Mouse (Mus musculus) cerebellum, adult 9-10 months (tissue): ENCODE results near the gene Wdr59.

ENCODE experiments used
- DNase-seq: peaks from one replicate; pipeline ENCODE4 v3.0.0; 2022

The Wdr59 gene

DNA sequence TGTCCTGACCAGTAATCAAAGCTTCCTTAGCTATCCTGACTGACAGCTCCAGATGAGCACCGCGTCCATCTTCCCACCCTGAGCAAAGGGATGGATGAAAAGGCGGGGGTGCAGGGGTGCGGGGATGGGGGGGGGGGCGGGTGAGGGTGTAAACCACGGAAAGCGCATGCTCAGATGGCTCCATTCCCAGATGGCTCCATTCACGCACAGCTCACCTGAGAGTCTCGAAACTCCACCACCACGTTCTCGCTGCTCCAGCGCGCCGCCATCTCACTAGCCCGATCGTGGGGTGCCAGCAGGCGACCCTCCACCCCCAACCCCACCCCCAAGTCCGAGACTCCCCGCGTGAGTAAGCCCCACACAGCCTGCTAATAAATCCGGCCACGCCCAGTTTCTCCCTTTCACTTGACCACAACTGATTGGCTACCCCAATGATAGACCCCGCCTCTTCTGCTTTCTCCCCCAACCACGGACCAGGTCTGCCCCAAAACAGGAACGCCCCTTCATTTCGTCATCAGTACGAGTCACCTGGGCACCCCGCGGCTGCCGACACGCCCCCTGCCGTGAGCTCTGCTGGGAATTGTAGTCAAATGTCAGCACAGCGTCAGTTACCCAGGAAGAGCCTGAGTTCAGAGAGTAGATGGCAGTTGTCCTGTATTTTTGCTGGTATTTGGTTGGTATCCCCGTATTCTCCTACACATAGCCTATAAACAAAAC is at the start of gene Wdr59:
Gene Wdr59, minus strand, starts transcription at position 380 of the 717 bp plus-strand sequence.
- DNase-seq = peak; percentile 100

DNA sequence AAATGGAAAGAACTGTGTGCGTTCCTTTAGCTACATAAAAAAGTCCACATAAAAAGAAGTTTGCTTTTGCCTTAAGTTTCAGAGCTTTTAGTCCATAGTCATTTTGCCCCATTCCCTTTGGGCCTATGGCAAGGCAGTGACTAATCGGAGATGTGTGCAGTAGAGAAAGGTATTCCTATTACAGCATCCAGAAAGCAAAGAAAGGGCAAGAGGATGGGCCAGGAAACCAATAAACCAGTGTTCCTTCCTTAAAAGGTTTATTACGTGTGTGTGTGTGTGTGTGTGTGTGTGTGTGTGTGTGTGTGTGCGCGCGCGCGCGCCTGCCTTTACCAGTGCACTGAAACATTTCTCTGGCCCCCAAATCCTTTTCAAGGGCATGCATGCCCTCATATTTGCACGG is 49.8 kb upstream of the Wdr59 start:
- no peak for DNase-seq

DNA sequence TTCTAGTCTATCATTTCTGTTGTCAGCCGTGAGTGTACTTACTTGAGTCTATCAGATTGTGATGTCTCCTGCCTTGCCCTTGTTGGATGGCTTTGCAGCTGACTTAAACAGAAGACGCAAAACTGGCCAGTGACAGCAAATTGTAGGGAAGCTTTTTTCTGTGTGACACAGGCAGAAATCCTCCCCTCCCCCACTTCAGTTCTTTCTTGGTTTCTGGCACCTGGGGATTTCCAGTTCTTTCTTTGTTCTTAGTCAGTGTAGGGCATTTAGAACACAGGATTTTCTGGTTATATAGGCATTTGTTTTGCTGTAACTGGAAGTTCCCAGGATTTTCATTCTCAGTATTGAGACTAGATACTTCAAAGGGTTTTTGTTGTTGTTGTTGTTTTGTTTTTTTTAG is 48.5 kb upstream of the Wdr59 start:
- no peak for DNase-seq

DNA sequence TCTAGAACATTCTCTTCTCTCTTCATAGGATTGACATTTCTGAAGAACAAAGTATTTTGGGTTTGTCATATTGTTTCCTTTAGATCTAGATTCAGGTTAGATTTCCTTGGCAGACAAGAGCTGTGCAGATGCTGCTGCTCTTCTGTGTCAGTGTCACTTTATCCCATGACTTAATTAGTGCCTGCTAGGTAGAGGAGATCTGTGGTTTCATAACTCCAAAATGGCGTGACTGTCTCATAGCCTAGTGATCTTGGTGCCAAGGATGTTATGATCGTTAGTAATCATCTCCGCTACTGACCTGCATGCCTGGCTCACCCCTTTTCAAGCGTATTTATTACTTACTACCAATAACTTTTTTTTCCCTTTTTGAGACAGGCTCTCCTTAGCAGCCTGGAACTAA is 48.0 kb upstream of the Wdr59 start:
- DNase-seq = no peak

DNA sequence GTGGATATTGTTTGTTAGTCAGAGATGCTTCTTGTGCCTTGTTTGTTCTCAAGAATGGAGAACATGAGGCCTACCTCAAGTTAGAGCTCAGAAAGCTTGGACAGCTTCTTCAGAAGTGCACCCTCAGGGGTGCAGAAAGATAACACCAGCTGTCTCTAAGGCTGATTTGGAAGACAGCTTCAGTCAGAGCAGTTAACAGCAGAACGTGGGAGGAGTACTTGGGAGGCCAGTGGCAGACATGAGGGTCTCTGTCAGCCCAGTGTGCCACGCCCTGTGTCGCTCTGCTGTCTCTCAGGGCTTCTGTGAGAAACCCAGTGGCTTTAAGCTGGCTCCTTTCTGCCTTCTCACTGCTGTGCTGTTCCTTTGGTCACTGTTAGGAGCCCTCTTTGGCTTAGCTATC is 46.1 kb upstream of the Wdr59 start:
- DNase-seq = no peak

DNA sequence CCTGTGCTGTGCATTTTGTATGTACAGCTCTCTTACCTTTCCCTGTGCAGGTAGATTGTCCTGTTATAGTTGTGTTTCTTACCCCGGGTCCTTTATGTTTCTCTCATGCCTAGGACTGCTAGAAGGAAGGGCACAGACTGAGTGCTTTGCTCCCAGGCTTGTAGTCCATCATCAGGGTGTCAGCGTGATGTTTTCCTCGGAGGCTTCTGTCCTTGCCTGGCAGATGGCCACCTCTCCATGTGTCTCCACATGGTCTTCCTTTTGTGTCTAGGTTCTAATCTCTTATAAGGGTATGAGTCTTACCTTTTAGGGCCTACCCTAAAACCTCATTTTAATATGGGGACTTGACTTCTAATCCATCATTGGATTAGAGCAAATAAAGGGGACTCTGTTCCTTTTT is 45.7 kb upstream of the Wdr59 start:
- peak; percentile 72 for DNase-seq

DNA sequence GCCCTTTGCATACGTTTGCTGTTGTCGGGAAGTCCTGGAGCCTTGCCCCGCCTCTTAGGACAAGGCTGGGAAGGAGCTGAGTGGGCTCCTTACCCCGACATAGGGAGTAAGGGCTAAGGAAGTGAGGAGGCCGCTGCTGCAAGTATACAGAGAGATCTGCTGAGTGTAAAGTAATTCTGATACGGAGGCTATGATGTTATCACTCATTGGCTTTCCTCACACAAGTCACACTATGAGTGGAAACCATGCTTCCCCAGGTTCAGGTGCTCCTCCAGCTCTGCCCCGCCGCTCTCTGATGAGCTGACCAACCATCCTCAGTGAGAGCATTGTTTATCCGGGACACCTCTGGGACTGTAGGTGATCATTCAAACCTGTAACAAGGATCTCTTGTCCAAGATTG is 44.4 kb upstream of the Wdr59 start:
- DNase-seq = no peak

DNA sequence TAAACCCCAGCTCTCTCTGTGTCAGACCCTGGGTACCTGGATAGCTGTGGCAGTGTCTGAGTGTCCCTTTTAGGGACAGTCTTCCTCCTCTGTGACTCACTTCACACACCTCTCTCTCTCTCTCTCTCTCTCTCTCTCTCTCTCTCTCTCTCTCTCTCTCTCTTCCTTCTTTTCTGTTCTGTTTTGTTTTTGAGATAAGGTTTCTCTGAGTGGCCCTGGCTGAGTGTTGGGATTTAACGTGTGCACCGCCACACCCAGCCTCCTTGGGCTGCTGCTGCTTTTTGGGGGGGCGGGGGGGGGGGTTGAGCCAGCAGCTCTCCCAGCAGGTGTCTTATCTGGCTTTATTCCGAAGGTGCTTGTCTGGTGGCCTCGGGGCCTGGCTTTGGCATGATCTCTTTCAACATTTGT is 43.9 kb upstream of the Wdr59 start:
- DNase-seq = no peak

DNA sequence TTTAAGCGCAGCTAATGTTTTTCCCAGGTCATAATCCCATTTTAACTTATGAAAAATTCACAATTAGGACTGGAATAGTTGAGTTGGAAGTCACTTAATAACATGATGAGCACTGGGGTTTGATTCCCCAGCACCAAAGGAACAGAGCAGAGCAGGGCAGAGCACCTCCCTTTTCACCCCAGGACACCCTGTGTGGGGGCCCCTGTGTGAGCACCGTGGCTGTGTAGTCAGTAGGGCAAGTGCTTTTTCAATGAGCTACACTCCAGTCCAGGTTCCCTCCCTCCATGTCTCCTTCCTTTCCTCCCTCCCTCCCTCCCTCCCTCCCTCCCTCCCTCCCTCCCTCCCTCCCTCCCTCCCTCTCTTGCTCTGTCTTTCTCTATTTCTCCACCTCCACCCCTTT is 42.2 kb upstream of the Wdr59 start:
- no peak for DNase-seq

DNA sequence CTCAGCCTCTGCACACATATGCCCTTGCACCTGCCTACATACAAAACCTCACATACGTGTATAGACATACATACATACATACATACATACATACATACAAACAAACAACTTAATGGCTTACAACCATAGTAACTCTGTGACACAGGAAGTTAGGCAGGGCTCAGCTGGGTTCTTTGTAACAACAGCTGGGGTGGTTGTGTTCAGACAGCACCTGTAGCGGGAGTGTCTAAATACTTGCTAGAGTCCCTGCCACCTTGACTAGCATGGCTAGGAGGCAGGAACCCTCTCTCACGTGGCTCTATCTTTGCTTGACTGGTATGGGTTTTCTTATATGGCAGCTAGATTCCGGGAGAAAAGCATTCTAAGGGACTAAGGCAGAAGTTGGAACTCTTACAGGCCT is 41.8 kb upstream of the Wdr59 start:
- no peak for DNase-seq

DNA sequence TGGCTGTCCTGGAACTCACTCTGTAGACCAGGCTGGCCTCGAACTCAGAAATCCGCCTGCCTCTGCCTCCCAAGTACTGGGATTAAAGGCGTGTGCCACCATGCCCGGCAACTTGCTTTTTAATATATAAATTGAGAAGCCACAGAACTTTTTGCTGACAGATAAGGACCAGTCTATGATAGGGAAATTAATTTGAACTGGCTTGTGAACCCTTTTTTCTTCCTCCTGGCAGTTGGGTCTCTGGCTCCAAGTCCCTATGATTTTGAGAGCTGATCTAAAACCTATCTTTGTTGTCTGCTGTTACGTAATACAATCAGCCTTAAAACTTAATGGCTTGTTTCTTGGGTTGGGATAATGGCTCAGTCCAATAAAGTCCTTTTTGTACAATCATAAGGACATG is 41.2 kb upstream of the Wdr59 start:
- no peak for DNase-seq

DNA sequence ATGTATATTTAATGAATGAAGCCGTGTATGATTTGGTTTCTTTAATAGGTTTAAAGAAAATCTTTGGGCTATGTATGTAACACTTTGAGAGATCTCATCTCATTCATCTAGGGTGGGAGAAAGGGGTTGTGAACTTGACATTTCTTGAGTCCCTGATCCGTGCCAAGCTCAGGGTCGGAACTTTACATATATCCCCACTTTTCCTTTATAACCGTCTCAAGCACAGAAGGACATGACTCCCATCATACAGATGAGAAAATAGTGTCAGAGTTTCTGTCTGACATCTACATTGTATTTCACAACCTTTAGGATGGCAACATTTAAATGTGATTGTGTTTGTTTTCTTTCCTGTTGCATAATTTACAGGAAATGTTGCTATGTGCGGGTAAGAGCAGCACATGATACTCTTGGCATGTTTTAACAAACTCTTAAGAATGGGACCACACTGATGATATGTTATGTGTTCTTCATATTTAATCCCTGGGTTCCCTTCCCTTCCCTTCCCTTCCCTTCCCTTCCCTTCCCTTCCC is 40.4 kb upstream of the Wdr59 start:
- no peak for DNase-seq

DNA sequence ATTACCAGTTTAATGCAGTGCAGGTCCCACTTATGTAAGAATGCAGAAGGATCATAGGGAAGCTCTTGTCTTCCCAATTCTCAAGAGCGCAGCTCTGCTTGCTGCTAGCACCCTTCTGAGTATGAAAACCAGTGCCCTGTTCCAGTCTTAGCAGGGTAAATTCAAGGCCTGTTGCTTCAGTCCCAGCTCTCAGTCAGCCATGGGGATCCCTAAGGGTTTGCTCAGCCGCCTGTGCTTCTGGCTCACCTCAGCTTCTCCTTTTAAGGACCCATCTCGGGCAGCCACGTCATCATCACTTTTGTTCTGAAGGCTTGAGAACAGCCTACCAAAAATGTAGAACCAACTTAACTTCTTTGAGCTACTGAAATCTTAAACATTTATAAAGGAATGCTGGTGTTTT is 39.9 kb upstream of the Wdr59 start:
- DNase-seq = no peak

DNA sequence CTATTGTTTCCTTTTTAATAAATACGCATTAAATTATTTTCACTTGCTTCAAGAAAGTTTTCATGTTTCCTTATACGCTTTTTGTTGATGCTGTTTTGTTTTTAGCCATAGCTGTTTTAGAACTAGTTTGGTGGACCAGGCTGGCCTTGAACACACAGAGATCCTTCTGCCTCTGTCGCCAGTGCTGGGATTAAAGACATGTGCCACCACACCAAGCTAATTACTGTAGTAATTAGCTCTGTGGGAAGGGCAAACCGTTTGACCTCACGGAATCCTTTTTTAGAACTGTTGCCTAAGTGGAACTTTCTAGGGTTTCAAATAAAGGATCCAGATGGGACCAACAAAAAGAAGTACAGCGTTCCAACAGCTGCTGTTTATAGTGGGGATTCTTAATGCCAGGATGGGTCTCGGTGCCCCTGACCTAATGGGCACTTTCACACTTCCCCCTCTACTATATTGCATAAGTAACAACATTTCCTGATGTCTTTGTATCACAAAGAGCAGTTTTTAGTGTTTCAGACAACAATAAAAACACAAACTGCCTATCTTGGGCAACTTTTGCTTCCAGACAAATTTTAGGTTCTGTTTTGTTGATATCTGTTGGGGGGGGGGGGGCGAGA is 29.7 kb upstream of the Wdr59 start:
- DNase-seq = no peak

DNA sequence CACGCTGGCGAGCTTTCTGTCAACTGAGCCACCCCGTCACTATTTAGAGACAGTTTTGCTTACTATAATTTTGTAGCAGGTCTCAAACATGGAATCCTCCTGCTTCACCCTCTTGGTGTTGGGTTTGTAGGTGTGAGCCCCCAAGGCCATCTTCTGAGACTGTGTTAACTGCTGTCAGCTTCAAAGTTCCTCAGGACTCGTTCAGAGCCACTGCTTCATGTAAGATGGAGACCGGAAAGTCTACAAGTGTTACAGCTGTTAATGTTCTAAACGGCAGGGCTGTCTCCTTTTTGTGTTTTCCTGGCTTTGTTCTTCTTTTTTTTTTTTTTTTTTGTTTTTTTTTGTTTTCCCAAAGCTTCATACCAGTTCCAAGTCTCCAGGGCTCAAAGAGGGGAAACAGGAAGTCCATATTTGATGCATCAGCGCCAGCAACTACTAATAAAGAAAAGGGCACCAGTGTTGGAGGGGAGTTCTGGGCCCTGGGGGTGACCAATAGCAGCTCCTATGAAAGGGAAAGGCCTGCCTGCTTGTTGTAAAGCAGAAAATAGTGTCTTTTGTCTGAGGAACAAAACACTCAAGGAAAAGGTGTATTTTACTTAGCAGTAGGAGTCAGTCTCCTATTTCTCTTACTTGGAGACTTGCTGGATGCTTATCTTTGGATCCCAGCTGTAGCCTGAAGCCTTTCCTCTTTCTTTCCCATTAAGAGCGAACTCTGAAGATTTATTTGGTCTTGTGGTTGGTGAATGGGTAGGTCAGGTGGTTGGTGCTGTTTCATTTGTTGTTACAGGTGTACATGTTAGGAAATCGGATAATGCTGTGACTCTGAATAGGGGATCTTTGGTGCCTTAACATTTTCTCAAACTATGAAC is 28.3 kb upstream of the Wdr59 start:
- no peak for DNase-seq

DNA sequence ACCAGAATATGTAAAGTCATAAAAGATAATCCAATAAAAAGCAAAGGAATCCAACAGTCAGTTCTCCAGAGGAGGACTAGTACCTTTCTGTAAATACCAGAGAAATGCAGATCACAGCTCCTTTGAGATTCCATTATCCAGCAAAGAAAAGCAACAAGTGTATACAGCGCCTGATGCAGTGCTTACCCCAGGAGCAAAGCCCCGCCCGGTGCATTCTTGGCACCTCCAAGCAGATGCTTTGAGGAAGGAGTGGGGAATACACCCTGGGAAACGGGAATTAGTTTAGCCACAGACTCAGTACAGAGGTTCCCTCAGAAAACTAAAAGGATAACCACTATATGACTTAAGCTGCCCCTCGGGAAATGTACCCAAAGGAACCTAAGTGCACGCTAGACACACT is 26.3 kb upstream of the Wdr59 start:
- no peak for DNase-seq

DNA sequence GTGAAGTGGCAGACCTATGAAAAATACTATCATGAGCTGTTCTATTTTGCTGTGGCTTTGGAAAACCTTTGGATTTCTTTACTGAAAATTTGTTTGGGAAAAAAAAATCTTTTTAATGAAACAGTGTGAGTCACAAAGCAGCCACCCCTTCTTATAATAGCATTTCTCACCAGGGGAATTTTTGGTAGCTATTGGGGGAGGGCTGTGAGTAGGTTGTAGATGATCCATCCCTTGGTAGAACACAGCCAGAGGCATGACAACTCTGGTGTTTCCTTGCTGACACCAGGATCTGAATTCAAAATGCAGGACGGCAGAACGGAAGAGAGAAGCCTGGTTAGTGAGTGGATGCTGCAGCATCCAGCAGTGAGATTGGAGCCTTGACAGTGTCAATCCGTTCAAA is 25.3 kb upstream of the Wdr59 start:
- no peak for DNase-seq

DNA sequence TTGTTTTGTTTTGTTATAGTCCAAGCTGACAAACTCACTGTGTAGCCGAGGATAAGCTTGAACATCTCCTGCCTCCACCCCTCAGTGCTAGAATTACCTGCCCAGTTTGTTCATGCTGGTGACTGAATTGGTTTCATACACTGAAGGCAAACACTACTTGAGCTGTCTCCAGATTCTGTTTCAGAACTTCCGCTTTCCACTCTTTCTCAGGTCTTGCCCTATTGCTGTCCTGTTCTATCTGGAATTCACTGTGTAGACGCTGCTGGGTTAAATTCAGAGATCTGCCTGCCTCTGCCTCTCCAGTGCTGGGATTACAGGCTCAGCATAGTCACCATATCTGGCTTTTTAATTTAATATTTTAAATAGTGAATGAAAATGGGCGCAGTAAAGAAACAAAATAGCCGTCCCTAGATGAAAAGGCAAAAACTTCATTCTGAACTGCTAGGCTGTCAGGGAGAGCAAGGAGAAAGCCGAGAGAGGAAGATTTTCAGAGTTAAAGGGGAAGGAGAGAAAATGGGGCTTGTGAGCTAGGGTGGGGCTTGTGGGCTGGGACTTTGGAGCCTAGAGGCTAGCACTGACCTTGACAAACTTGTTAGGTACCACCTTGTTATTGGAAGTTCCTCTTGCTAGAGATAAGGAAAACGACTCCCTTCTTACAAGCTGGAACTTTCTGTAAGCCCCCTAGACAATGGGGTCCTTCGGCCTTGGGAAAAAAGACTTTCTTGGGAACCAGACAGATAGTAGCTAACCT is 23.7 kb upstream of the Wdr59 start:
- no peak for DNase-seq

DNA sequence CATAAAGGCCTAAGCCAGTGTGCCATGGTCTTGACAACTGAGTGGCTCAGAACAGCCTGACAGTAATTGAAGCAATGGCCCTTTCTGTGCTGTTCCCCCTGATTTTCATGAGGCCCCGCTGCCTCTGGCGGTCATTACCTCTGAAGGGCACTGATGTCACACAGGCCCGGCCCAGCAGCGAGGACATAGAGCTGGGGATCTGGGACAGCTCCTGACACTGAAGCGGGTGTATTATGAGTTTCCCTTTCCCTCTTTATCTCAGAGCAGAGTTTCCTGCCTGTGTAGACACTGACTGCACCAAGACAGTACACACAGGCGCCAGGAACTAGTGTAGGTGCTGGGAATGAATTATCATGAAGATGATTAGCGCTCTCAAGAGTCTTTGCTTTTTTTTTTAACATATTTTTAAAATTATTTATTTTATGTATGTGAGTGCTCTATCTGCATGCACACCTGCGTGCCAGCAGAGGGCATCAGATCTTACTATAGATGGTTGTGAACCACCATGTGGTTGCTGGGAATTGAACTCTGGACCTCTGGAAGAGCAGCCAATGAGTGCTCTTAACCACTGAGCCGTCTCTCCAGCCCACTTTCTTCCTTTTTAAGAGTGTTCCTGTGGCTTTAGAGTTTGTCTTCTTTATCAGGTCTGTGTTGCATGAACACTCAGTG is 22.0 kb upstream of the Wdr59 start:
- DNase-seq = no peak

DNA sequence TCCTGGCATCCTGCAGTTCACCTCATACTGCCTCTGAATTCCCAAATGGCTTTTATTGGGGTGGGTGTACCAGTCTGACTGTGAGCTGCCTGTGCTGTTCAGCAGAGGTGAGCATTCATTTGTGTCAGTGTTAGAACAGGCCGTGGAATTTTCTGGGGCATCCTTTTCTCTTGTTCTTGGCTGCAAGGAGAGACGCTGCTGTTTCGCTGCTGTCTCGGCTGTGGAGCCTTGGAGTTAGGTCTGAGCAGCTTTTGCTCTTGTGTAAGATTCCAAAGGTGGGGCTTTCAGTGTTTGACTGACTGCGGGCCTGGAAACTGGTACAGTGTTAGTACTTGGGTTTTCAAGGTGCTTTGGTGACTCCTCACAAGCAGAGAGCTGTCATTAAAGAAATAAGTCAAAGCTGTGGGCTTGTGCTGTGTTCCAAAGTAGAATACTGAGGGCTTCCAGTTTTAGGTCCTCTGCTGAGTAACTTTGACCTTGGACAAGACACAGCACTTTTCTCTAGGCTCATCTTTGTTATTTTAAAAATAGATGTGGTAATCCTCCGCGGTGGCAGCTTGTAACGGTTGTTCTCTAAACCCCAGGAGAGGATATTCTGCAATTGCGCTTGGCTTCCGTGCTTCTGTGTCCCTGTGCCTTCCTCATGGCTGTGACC is 17.7 kb upstream of the Wdr59 start:
- DNase-seq = no peak

DNA sequence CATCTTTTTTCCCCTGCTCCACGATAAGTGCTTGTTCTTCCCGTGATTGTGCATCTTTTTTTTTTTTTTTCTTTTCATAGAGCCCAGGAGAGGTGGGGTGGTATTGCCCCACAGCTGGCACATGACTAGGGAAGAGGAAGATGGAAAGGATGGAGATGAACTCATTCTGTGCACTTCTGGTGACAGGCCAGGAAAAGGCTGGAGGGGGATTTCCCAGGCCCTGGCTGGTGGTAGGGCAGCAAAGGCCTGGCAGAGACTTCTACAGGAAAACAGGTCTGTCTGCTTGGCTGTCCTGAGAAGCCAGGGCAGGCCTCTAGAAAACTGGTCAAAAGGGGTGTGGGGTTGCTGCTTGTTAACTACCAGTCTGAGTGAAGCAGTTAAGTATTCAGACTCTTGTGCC is 16.3 kb upstream of the Wdr59 start:
- DNase-seq = peak; percentile 54

DNA sequence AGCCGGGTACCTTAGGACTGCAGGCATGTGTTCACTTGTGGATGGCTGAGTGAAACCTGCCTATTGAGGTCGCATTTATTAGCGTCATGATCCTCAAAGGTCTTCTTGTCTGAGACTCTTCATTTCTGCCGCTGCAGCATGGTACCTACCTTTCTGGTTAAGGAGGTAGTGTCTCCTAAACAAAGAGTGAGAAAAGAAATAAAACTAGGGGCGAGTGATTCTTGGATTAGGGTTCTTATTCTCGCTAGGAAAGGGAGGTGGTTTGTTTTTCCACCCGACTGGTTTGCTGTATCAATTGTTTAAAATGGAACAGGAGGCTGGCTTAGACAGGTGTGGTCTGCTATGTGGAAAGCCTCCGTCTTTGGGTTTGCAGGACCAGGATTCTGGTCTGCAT is 15.9 kb upstream of the Wdr59 start:
- DNase-seq = no peak
